Mouse (Mus musculus): ENCODE results near the gene Nfasc.

- no peak for TF ChIP-seq CTCF (IDR thresholded peaks at IDR 0.05; ENCODE audit: low read depth, low read length)
- no peak for TF ChIP-seq POLR2A (IDR thresholded peaks at IDR 0.05; ENCODE audit: borderline replicate concordance, low read depth, low read length)
Measured at GRCm38 (mm10) chr1:132570068-132570780, 171.4 kb downstream of the Nfasc start.
